Mouse (Mus musculus): ENCODE data around the gene 1700109H08Rik. TPM values are rescaled to one million over a fixed set of nuclear protein-coding genes. Genes with fewer than 3 reads are reported as not detected.

The 1700109H08Rik gene
- polyA plus RNA-seq, 1 experiment from 2014 or later: 4.6 TPM

DNA sequence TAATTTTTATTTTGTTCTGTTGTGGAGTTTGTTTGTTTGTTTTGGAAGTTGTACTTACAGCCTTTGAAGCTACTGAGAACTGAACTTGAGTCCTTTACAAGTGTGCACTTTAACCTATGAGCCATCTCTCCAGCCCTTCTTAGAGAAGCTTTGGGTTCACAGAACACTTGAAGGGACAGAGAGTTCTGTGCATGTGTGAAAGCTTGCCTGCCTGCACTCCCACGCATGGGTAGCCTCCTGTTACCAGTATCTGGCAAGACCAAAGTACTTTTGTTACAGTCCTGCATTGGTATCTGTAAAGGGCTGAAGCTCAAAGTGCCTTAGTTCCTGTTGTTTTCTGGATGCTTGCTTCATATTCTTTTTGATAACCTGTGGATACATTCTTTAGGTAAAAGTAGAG is 25.1 kb upstream of the 1700109H08Rik start:
- no peak overlapping the region for H3K4me3 ChIP-seq
- no peaks in the 10 kb centered on the region for H3K36me3 ChIP-seq
- no peaks in the 10 kb centered on the region for H3K9me3 ChIP-seq (replicated peaks)
- no peak overlapping the region for H3K9ac ChIP-seq
- ATAC-seq (ENCODE audit: low FRiP score): no peak
- H3K4me1 ChIP-seq: peaks cover 22% of the 10 kb centered on the region
- no peak overlapping the region for H3K4me2 ChIP-seq (replicated peaks)
- no peak overlapping the region for H3K27ac ChIP-seq
- WGBS: 92% methylated on average over 1 of the region's 1 CpGs
- H3K27me3 ChIP-seq: no peaks in the 10 kb centered on the region

DNA sequence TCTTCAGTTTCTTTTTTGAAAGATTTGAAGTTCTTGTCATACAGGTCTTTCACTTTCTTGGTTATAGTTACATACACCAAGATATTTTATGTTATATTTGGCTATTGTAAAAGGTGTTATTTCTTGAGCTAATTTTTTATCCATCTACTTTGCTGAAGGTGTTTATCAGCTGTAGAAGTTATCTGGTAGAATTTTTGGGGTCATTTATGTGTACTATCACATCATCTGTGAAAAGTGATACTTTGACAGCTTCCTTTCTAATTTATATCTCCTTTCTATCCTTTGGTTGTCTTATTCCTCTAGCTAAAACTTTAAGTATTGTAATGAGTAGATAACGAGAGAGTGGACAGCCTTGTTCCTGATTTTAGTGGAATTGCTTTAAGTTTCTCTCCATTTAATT is 19.9 kb upstream of the 1700109H08Rik start:
- 95% methylated on average over 1 of the region's 1 CpGs for WGBS
- no peak overlapping the region for H3K27ac ChIP-seq

DNA sequence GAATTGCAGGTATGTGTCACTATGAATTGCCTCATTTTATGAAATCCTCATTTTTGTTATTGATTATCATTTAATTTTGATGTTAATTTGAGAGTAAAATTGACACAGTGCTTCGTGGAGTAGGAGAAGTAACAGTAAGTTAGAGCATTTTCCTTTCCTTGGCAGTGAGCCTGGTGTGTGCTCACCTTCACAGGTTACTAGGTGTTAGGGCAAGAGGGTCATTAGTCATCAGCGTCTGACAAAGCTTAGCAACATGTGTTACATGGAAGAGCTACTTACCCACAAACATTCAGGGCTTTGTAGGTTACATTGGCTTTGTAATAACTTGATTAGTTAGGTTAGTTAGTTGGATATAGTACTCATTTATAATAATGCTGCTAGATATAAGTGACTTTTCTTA is 17.2 kb upstream of the 1700109H08Rik start:
- no peak overlapping the region for H3K27ac ChIP-seq
- H3K36me3 ChIP-seq: peaks cover 27% of the 10 kb centered on the region
- 93% methylated on average over 2 of the region's 2 CpGs for WGBS
- H3K4me3 ChIP-seq: no peak overlapping the region
- H3K4me2 ChIP-seq (replicated peaks): no peak overlapping the region
- H3K9ac ChIP-seq: no peak overlapping the region
- H3K4me1 ChIP-seq: no peaks in the 10 kb centered on the region
- ATAC-seq (ENCODE audit: low FRiP score): no peak
- H3K27me3 ChIP-seq: no peaks in the 10 kb centered on the region
- H3K9me3 ChIP-seq (replicated peaks): no peaks in the 10 kb centered on the region

More for the DNA sequence above, 19.9 kb upstream of the 1700109H08Rik start:
- Histone ChIP-seq H3K4me1 (no peaks in the 10 kb centered on the region), H3K4me3 (no peak overlapping the region), H3K9ac (no peak overlapping the region), H3K9me3 (replicated peaks) (no peaks in the 10 kb centered on the region), H3K27me3 (no peaks in the 10 kb centered on the region), H3K4me2 (replicated peaks) (no peak overlapping the region), H3K36me3 (peaks cover 9% of the 10 kb centered on the region)
- no peak for ATAC-seq (ENCODE audit: low FRiP score)

DNA sequence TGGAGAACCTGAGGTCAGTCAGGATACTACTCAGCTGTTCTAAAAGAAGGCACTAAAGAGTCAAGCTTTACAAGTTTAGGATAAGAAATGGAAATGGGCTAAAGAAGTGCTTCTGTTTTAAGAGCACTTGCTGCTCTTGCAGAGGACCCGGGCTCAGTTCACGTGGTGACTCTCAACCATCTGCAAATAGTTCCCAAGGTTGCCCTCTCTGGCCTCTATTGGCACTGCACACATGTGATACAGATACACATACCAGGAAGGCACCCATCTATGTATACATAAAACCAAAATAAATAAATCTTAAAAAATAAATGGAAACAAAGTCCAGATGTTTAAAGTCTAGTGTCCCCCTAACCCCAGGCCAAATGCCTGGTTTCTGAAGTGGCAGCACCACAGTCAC is 3.5 kb downstream of the 1700109H08Rik start:
- peaks cover 6% of the 10 kb centered on the region; the same call in 1 of the 2 replicates for H3K9me3 ChIP-seq (replicated peaks)
- no peak overlapping the region for H3K27ac ChIP-seq
- H3K4me2 ChIP-seq (replicated peaks): no peak overlapping the region
- no peak for ATAC-seq (ENCODE audit: low FRiP score)
- H3K36me3 ChIP-seq: peaks cover 96% of the 10 kb centered on the region
- H3K27me3 ChIP-seq: no peaks in the 10 kb centered on the region
- H3K9ac ChIP-seq: no peak overlapping the region
- no peak overlapping the region for H3K4me3 ChIP-seq
- WGBS: 97% methylated on average over 2 of the region's 2 CpGs
- no peaks in the 10 kb centered on the region for H3K4me1 ChIP-seq

DNA sequence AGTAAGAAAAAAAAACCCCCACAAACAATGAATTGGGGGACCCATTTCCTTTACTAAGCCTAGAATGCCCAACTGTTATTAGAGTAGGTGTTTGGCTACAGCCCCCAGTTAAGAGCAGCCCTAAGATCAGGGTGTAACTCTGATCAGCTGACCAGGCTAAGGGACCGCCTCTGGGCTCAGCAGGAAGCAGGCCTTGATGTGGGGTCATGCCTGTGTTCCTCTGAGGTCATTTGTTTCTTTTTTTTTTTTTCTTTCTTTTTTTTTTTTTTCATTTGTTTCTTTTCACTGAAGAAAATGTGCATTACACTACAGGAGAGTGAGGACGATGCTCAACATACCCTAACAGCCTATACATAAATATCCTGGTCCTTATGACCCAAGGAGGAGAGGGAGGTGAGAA is 6.6 kb downstream of the 1700109H08Rik start:
- ATAC-seq (ENCODE audit: low FRiP score): no peak
- H3K27ac ChIP-seq: no peak overlapping the region
- no peak overlapping the region for H3K9ac ChIP-seq
- H3K4me3 ChIP-seq: no peak overlapping the region
- H3K27me3 ChIP-seq: no peaks in the 10 kb centered on the region
- peaks cover 6% of the 10 kb centered on the region; the same call in 1 of the 2 replicates for H3K9me3 ChIP-seq (replicated peaks)
- H3K36me3 ChIP-seq: peaks cover 92% of the 10 kb centered on the region
- WGBS: 90% methylated on average over 2 of the region's 2 CpGs
- no peaks in the 10 kb centered on the region for H3K4me1 ChIP-seq
- no peak overlapping the region for H3K4me2 ChIP-seq (replicated peaks)

DNA sequence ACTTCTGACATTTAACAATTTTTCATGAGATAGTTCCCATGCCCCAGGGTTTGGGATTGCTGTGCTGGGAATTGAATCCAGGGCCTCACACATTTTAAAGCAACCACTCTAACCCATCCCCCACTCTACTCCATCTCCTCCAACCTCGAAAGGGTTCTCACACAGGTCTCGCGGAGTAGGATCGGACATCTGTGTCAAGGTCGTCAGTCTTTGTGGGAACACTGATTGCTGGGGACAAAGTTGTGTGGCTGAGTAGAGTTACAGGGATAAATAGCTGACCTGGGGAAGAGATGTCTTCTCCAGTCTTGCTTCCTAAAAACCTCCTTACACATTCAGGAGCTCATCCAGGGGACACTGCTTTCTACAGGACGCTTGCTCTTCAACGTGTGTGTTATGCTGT is 7.7 kb downstream of the 1700109H08Rik start:
- no peak for ATAC-seq (ENCODE audit: low FRiP score)
- Histone ChIP-seq H3K9ac (no peak overlapping the region), H3K4me2 (replicated peaks) (no peak overlapping the region), H3K27me3 (no peaks in the 10 kb centered on the region), H3K27ac (no peak overlapping the region), H3K4me1 (no peaks in the 10 kb centered on the region), H3K36me3 (peaks cover 90% of the 10 kb centered on the region), H3K9me3 (replicated peaks) (peaks cover 6% of the 10 kb centered on the region; the same call in 1 of the 2 replicates), H3K4me3 (no peak overlapping the region)
- 95% methylated on average over 7 of the region's 7 CpGs for WGBS

DNA sequence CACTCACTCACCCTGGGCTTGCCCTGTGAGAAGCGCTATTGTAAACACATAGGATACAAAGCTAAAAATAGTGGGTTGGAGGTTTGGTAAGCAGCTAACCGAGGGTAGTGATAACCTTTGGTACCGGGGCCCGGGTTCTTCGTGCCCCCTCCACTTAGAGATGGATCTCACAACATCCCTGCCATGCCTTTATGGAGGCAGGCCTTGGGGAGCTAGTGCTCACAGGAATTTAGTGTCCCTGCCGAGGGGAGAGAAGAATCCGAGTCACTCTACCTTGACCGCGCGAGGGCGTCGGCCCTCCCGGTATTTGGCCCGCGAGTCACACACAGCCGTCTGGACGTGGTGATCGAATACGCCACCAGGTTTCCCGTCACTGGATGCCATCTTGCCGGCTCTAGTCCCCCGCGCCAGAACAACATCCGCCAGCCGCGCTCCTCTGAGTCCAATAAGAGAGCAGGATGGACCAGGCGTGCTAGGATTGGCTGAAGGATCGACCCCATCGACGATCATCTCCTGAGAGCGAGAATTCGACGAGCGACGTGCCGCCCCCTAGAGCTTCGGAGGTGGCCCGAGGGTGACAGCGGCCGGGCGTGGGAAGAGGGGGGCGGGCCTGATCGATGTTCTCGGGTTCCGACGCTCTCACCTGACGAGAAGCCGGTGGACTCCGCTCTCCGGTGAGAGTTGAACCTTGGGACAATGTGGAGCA is 24.5 kb downstream of the 1700109H08Rik start, which contains the start of gene Pex1:
Gene Pex1 (plus strand): TSS at position 374 of the 706 bp plus-strand sequence.
- peak within 1 kb of the TSS; percentile 85 for H3K4me3 ChIP-seq
- H3K9me3 ChIP-seq (replicated peaks): no peaks in the 10 kb centered on the region
- ATAC-seq (ENCODE audit: low FRiP score): peak; percentile 98
- peak within 1 kb of the TSS; percentile 76 for H3K4me2 ChIP-seq (replicated peaks)
- WGBS: under 1% methylated on average over 50 of the region's 50 CpGs
- peak within 1 kb of the TSS; percentile 67 for H3K9ac ChIP-seq
- H3K27me3 ChIP-seq: no peaks in the 10 kb centered on the region
- peaks cover 14% of the 10 kb centered on the region for H3K4me1 ChIP-seq
- H3K27ac ChIP-seq: peak within 1 kb of the TSS; percentile 72
- peaks cover 13% of the 10 kb centered on the region for H3K36me3 ChIP-seq

DNA sequence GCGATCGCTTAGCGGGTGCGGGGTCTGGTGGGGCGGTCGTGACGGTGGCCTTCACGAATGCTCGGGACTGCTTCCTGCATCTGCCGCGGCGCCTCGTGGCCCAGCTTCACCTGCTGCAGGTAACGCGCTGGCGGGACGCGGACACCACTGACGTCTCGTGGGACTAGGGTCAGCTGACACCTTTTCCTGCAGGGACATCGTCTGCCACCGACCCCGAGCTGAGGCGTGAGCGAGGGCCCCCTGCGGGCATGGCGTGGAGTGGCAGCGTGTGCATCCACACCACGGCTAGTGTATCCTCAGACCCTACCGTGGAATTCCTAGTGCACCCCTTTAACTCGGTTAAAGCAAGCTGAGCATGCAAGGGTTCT is 25.0 kb downstream of the 1700109H08Rik start, which contains the start of gene Rbm48:
Gene Rbm48 (minus strand): TSS at position 187 of the 368 bp plus-strand sequence.
- peak within 1 kb of the TSS; percentile 76 for H3K4me2 ChIP-seq (replicated peaks)
- H3K9me3 ChIP-seq (replicated peaks): no peaks in the 10 kb centered on the region
- H3K4me1 ChIP-seq: peaks cover 14% of the 10 kb centered on the region
- WGBS: under 1% methylated on average over 31 of the region's 31 CpGs
- peaks cover 8% of the 10 kb centered on the region for H3K36me3 ChIP-seq
- peak within 1 kb of the TSS; percentile 72 for H3K27ac ChIP-seq
- ATAC-seq (ENCODE audit: low FRiP score): peak; percentile 88
- no peaks in the 10 kb centered on the region for H3K27me3 ChIP-seq
- H3K4me3 ChIP-seq: peak within 1 kb of the TSS; percentile 85
- H3K9ac ChIP-seq: peak within 1 kb of the TSS; percentile 67

DNA sequence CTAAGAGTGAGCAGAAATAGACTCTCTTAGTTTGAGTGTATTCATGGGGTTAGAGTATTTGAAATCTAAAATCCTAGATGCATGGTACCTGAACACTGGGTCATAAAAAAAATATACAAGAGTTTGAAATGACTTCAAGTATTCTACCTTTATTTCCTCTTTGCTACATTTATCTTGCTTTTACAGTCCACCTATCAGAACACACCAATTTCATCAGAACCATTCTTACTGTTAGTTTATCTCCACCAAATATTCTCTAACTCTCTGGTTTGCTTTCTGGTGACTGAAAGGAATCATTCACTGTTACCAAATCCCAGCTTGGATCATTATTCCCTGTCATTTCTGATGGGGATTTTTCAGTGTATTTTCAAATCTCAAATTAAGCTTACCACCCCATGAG is 25.8 kb downstream of the 1700109H08Rik start:
- Histone ChIP-seq H3K27me3 (no peaks in the 10 kb centered on the region), H3K4me2 (replicated peaks) (peak overlapping the region; percentile 74), H3K9me3 (replicated peaks) (no peaks in the 10 kb centered on the region), H3K9ac (no peak overlapping the region), H3K4me1 (peaks cover 14% of the 10 kb centered on the region), H3K36me3 (0 out of 2 replicates have a peak, but pooled peaks cover 2% of the 10 kb centered on the region), H3K27ac (no peak overlapping the region), H3K4me3 (peak overlapping the region; percentile 85)
- no peak for ATAC-seq (ENCODE audit: low FRiP score)

DNA sequence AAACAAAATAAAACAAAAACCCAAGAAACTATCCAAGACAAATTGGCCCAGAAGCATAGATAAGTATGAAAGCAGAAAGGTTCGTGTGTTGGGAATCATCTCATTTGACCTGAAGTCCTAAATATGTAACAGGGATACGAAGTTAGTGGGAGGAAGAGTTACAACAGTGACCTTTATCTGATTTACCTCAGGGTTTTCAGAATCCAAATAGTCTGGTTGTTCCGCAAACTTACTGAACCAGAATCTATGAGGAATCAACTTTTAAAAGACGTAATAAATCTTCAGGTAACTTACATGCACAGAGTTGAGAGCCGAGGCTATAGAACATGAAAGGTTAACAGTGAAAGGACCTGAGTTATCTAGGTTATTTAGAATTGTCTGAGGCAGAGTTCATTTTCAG is 27.4 kb downstream of the 1700109H08Rik start:
- no peaks in the 10 kb centered on the region for H3K27me3 ChIP-seq
- no peaks in the 10 kb centered on the region for H3K9me3 ChIP-seq (replicated peaks)
- no peak overlapping the region for H3K27ac ChIP-seq
- H3K4me3 ChIP-seq: no peak overlapping the region
- no peak overlapping the region for H3K9ac ChIP-seq
- H3K4me2 ChIP-seq (replicated peaks): no peak overlapping the region
- no peaks in the 10 kb centered on the region for H3K36me3 ChIP-seq
- no peak for ATAC-seq (ENCODE audit: low FRiP score)
- H3K4me1 ChIP-seq: peaks cover 14% of the 10 kb centered on the region
- 93% methylated on average over 5 of the region's 5 CpGs for WGBS

DNA sequence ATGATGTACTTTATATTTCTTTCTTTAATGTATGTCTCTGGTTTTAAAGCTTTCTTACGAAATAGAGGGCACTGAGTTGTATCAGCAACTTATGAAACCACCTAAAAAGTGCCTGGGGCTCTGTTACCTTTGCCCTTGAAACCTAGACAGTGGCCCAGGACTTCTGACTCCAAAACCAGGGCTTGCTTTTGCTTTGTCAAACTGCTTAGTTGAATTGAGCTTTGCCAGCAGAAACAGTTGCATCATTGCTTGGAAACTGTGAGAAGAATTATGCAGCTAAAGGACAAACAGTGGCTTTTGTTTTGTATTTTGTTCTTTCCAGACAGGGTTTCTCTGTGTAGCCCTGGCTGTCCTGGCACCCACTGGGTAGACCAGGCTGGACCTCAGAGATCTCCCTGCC is 28.9 kb downstream of the 1700109H08Rik start:
- Histone ChIP-seq H3K36me3 (peaks cover 14% of the 10 kb centered on the region), H3K27me3 (no peaks in the 10 kb centered on the region), H3K4me1 (peaks cover 8% of the 10 kb centered on the region), H3K9me3 (replicated peaks) (no peaks in the 10 kb centered on the region), H3K27ac (no peak overlapping the region), H3K4me2 (replicated peaks) (no peak overlapping the region), H3K4me3 (no peak overlapping the region), H3K9ac (no peak overlapping the region)
- 83% methylated on average over 1 of the region's 1 CpGs for WGBS
- ATAC-seq (ENCODE audit: low FRiP score): no peak

DNA sequence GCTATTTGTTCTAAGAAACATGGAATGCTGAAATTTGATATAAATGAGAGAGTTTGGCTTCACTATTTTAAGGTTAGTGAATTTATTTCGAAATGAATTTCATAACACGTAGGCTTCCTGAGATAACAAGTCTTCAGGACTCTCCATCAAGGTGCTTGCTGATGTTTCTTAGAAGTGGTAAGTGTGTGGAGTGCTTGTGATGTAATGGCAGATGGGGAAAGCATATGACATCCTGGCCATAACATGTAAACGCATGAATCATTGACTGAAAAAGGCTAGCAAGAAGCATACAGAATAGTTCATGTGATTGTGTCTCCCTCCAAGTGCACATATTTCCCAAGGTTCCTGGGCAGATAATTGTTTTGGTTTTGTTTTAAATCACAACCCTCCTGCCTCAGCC is 29.4 kb downstream of the 1700109H08Rik start:
- Histone ChIP-seq H3K27me3 (no peaks in the 10 kb centered on the region), H3K36me3 (peaks cover 18% of the 10 kb centered on the region), H3K4me2 (replicated peaks) (no peak overlapping the region), H3K27ac (no peak overlapping the region), H3K4me3 (no peak overlapping the region), H3K9ac (no peak overlapping the region), H3K4me1 (peaks cover 5% of the 10 kb centered on the region; the same call in 1 of the 2 replicates), H3K9me3 (replicated peaks) (no peaks in the 10 kb centered on the region)
- WGBS: 85% methylated on average over 3 of the region's 3 CpGs
- no peak for ATAC-seq (ENCODE audit: low FRiP score)

DNA sequence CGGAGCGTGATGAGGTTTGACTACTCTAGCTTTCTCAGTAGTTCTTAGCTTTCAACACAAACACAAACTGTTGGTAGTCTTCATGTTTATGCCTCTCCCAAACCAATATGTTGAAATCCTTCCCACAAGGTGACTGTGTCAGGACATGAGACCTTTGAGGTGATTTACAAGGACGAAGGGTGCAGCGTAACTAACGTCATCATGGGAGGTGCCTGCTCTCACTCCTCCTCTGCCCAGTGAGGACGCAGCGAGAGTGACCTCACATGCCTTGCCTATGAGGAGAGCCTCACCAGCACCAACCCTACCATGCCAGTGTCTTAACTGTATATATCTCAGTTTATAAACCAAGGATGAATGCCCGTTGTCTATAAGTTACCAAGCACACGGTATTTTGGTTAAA is 35.7 kb downstream of the 1700109H08Rik start:
- no peak for ATAC-seq (ENCODE audit: low FRiP score)
- 93% methylated on average over 9 of the region's 9 CpGs for WGBS

More for the DNA sequence above, 35.7 kb downstream of the 1700109H08Rik start:
- peaks cover 54% of the 10 kb centered on the region for H3K36me3 ChIP-seq
- H3K4me1 ChIP-seq: no peaks in the 10 kb centered on the region
- no peak overlapping the region for H3K4me3 ChIP-seq
- no peaks in the 10 kb centered on the region for H3K9me3 ChIP-seq (replicated peaks)
- H3K27ac ChIP-seq: no peak overlapping the region
- no peak overlapping the region for H3K4me2 ChIP-seq (replicated peaks)
- no peak overlapping the region for H3K9ac ChIP-seq
- H3K27me3 ChIP-seq: no peaks in the 10 kb centered on the region

Data from hindbrain, embryonic 12.5 days (tissue).